Mouse (Mus musculus): ENCODE measurements around the gene Klrb1c. TPM values are rescaled to one million over a fixed set of nuclear protein-coding genes. Genes with fewer than 3 reads are reported as not detected.
A peak's percentile ranks its signal among the peaks of the same experiment; 100 is the strongest.
"Not testable (repeated sequence)": the region's sequence is repeated elsewhere in the genome, so short reads cannot be mapped to it uniquely, and the experiment has no call there.

The Klrb1c gene
- polyA plus RNA-seq, 2 experiments, result 0.15 TPM; not detected in 1

DNA sequence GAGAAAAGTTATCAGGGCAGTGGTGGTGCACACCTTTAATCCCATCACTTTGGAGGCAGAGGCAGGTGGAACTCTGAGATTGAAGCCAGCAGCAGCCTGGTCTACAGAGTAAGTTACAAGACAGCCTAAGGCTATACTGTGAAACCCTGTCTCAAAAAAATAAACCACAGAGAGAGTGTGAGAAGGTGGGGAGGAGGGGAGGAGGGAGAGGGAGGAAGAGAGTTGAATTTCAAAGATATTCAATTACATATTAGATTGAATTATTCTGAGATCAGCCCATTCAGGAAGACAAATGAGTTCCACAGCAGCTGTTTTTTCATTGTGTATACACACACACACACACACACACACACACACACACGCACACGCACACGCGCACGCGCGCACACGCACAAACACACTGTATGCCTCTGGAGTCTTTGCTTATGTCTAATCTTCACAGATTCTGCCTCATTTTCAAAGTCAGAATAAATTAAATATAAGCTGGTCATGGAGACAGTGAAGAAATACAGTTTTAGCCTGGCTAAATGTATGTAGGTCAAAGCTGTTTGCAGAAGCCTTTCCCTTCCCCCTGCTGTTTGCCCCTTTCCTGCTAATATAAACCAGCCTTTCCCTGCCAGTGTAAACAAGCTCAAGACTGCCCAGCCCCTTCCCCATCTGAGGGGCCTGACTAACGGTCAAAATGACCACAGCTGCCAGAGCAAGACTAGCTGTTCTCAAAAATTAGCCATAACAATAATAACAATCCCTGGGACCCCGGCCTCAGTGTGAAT lies 19.3 kb downstream of the Klrb1c start:
- no peaks in the 10 kb centered on the region for H3K9me3 ChIP-seq (ENCODE audit: control insufficient read depth, low read length)
- no peak for TF ChIP-seq POLR2A (IDR thresholded peaks at IDR 0.05; ENCODE audit: borderline replicate concordance, extremely low read depth, insufficient read depth, insufficient read length)
- no peak for DNase-seq (ENCODE audit: low spot score)
- no peaks in the 10 kb centered on the region for H3K27me3 ChIP-seq (ENCODE audit: control insufficient read depth, insufficient read depth, low read length)
- ATAC-seq (ENCODE audit: low FRiP score, low read depth), result no peak
- no peak overlapping the region for H3K9ac ChIP-seq (ENCODE audit: low read depth, low read length, severe bottlenecking)
- no peak overlapping the region for H3K27ac ChIP-seq (replicated peaks; ENCODE audit: low read depth, low read length)
- no peaks in the 10 kb centered on the region for H3K4me1 ChIP-seq (ENCODE audit: control insufficient read depth, insufficient read depth, low read length)
- H3K4me3 ChIP-seq (replicated peaks; ENCODE audit: low read length), result no peak overlapping the region
- no peak overlapping the region for H3K4me2 ChIP-seq (replicated peaks; ENCODE audit: low read depth, low read length, severe bottlenecking)
- no peaks in the 10 kb centered on the region for H3K36me3 ChIP-seq (ENCODE audit: control insufficient read depth, insufficient read depth, low read length)
- WGBS, result 72% methylated on average over 10 of the region's 10 CpGs

DNA sequence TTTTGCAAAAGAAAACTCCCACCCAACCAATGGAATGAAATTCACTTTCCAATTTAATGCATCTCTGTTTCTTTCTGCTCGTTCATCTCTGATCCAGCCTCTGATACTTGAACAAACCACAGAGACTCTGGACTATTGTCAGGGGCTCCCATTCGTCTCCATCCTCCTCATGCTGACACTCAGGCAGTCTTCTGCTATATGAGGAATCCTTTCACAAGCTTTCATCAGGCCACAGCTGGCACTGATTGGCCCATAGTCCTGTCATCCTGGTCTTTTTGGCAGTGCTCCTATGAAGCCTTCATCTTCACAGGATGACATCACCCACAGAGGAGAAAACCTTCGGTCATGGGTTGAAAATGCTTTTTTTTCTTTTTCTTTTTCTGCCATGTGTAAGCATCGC lies 21.0 kb downstream of the Klrb1c start:
- H3K27me3 ChIP-seq (ENCODE audit: control insufficient read depth, insufficient read depth, low read length), result no peaks in the 10 kb centered on the region
- H3K9me3 ChIP-seq (ENCODE audit: control insufficient read depth, low read length), result no peaks in the 10 kb centered on the region
- no peak overlapping the region for H3K27ac ChIP-seq (replicated peaks; ENCODE audit: low read depth, low read length)
- no peak overlapping the region for H3K9ac ChIP-seq (ENCODE audit: low read depth, low read length, severe bottlenecking)
- DNase-seq (ENCODE audit: low spot score) (no peak), ATAC-seq (ENCODE audit: low FRiP score, low read depth) (no peak)
- TF ChIP-seq POLR2A (IDR thresholded peaks at IDR 0.05; ENCODE audit: borderline replicate concordance, extremely low read depth, insufficient read depth, insufficient read length), result no peak
- no peak overlapping the region for H3K4me2 ChIP-seq (replicated peaks; ENCODE audit: low read depth, low read length, severe bottlenecking)
- no peaks in the 10 kb centered on the region for H3K36me3 ChIP-seq (ENCODE audit: control insufficient read depth, insufficient read depth, low read length)
- 80% methylated on average over 4 of the region's 4 CpGs for WGBS
- H3K4me1 ChIP-seq (ENCODE audit: control insufficient read depth, insufficient read depth, low read length), result no peaks in the 10 kb centered on the region
- no peak overlapping the region for H3K4me3 ChIP-seq (replicated peaks; ENCODE audit: low read length)

DNA sequence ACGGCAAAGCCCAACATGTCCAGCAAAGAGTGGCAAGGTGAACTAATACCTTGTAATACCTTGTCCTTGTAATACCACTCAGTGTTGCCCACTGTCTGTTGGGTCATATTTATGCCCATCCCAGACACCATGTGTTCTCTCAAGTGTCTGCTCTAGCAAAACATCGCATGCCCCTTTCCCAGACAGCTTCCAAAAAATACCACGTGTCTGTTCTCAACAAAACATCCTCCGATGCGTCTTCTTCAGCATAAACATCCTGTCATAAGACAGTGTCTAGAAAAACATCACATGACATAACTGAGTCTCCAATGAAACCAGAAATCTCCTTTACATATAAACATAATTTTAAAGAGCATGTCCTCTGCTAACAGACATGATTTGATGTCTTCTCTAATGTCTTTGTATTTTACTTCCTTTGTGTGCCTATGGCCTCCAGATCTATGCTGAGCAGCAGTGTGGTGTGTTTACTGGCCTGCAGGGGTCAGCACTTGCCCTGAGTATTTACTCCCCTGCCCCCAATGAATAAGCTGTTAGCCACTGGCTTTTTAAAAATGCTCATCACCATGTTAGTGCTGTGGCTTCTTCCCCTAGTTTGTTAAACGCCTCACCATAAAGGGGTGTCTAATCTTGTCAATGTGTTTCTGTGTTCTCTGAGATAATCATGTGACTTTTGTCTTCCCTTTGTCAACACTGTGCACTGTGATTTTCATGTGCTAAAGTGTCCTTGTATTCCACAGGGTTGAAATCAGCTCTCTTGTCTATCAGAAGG lies 22.3 kb downstream of the Klrb1c start:
- ATAC-seq (ENCODE audit: low FRiP score, low read depth); H3K9ac ChIP-seq (ENCODE audit: low read depth, low read length, severe bottlenecking); H3K4me1 ChIP-seq (ENCODE audit: control insufficient read depth, insufficient read depth, low read length); H3K9me3 ChIP-seq (ENCODE audit: control insufficient read depth, low read length); H3K4me3 ChIP-seq (replicated peaks; ENCODE audit: low read length); H3K36me3 ChIP-seq (ENCODE audit: control insufficient read depth, insufficient read depth, low read length); H3K27me3 ChIP-seq (ENCODE audit: control insufficient read depth, insufficient read depth, low read length); H3K4me2 ChIP-seq (replicated peaks; ENCODE audit: low read depth, low read length, severe bottlenecking); H3K27ac ChIP-seq (replicated peaks; ENCODE audit: low read depth, low read length): not testable (repeated sequence)
- DNase-seq (ENCODE audit: low spot score), result peak; percentile 59
- WGBS, result 67% methylated on average over 6 of the region's 6 CpGs

DNA sequence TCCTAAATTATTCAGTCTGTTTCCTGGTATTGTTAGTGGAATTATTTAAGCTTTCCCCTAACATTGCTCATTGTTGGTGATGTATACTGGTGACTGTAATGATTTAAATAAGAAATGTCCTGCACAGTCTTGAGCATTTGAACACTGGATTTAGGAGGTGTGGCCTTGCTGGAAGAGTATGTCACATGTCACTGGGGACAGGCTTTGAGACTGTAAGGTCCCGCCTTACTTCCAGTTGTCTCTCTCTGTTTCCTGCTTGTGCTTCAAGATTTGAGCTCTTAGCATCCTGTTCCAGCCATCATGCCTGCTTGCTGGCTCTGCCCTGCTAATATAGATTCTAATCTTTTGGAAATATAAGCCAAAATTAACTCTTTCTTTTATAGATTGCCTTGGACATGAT lies 23.8 kb downstream of the Klrb1c start:
- ATAC-seq (ENCODE audit: low FRiP score, low read depth) (no peak), DNase-seq (ENCODE audit: low spot score) (no peak)
- no peak overlapping the region for H3K27ac ChIP-seq (replicated peaks; ENCODE audit: low read depth, low read length)
- H3K9me3 ChIP-seq (ENCODE audit: control insufficient read depth, low read length), result no peaks in the 10 kb centered on the region
- H3K27me3 ChIP-seq (ENCODE audit: control insufficient read depth, insufficient read depth, low read length), result no peaks in the 10 kb centered on the region
- H3K4me2 ChIP-seq (replicated peaks; ENCODE audit: low read depth, low read length, severe bottlenecking), result no peak overlapping the region
- TF ChIP-seq POLR2A (IDR thresholded peaks at IDR 0.05; ENCODE audit: borderline replicate concordance, extremely low read depth, insufficient read depth, insufficient read length), result no peak
- H3K36me3 ChIP-seq (ENCODE audit: control insufficient read depth, insufficient read depth, low read length), result no peaks in the 10 kb centered on the region
- no peaks in the 10 kb centered on the region for H3K4me1 ChIP-seq (ENCODE audit: control insufficient read depth, insufficient read depth, low read length)
- H3K9ac ChIP-seq (ENCODE audit: low read depth, low read length, severe bottlenecking), result no peak overlapping the region
- H3K4me3 ChIP-seq (replicated peaks; ENCODE audit: low read length), result no peak overlapping the region
- 86% methylated on average over 1 of the region's 1 CpGs for WGBS

DNA sequence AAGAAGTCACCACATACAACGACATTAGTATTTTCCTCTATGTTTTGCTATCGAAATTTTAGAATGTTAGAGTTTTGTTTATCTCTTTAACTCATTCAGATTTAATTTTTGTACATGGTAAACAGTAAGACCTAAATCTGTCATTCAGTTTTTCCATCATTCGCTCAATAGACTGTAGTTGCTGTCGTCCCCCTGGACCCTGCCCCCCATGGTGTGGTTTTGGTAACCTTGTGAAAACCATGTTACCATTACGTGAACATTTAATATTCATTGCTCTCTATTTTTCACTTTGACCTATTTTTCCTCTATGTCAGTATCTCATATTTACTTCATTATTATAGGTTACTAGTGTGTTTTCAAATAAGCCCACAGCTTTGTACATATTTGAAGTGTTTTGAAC lies 24.4 kb downstream of the Klrb1c start:
- ATAC-seq (ENCODE audit: low FRiP score, low read depth) (no peak), DNase-seq (ENCODE audit: low spot score) (no peak)
- no peak overlapping the region for H3K27ac ChIP-seq (replicated peaks; ENCODE audit: low read depth, low read length)
- no peaks in the 10 kb centered on the region for H3K27me3 ChIP-seq (ENCODE audit: control insufficient read depth, insufficient read depth, low read length)
- 19% methylated on average over 5 of the region's 5 CpGs for WGBS
- H3K4me1 ChIP-seq (ENCODE audit: control insufficient read depth, insufficient read depth, low read length), result no peaks in the 10 kb centered on the region
- peak overlapping the region; percentile 52 for H3K4me3 ChIP-seq (replicated peaks; ENCODE audit: low read length)
- peak overlapping the region; percentile 42 for H3K4me2 ChIP-seq (replicated peaks; ENCODE audit: low read depth, low read length, severe bottlenecking)
- no peak for TF ChIP-seq POLR2A (IDR thresholded peaks at IDR 0.05; ENCODE audit: borderline replicate concordance, extremely low read depth, insufficient read depth, insufficient read length)
- H3K36me3 ChIP-seq (ENCODE audit: control insufficient read depth, insufficient read depth, low read length), result no peaks in the 10 kb centered on the region
- H3K9me3 ChIP-seq (ENCODE audit: control insufficient read depth, low read length), result no peaks in the 10 kb centered on the region
- H3K9ac ChIP-seq (ENCODE audit: low read depth, low read length, severe bottlenecking), result no peak overlapping the region; the same call in 1 of the 2 replicates

Measured in limb, embryonic 14.5 days (tissue).